Mouse (Mus musculus) liver, adult 2 months (tissue): ENCODE measurements around the gene Rxfp3. TPM values are rescaled to one million over a fixed set of nuclear protein-coding genes. Genes with fewer than 3 reads are reported as not detected.
A peak's percentile ranks its signal among the peaks of the same experiment; 100 is the strongest.

ENCODE experiments used
- DNase-seq: peaks from one replicate; pipeline ENCODE4 v3.0.0-alpha.2; 2011; ENCODE audit warnings: low read depth, low spot score; ENCODE audit errors: extremely low read depth
- H3K27ac ChIP-seq: fragments of 200-500 bp; replicated peaks from 2 replicates; pipeline ENCODE4 v1.5.1; 2012; ENCODE audit warnings: low read depth, mild to moderate bottlenecking, control low read depth, inconsistent platforms, low read length; ENCODE audit not compliant: insufficient read depth
- H3K27me3 ChIP-seq: fragments of 200-500 bp; 2 replicates; pipeline ENCODE4 v1.6.1; 2012; ENCODE audit warnings: mild to moderate bottlenecking, moderate library complexity, low read length, inconsistent platforms; ENCODE audit not compliant: control insufficient read depth, insufficient read depth
- H3K36me3 ChIP-seq: fragments of 200-500 bp; 2 replicates; pipeline ENCODE4 v1.6.1; 2012; ENCODE audit warnings: low read length, inconsistent platforms; ENCODE audit not compliant: control insufficient read depth, insufficient read depth
- H3K4me1 ChIP-seq: fragments of 200-500 bp; 2 replicates; pipeline ENCODE4 v1.6.1; 2011; ENCODE audit warnings: low read length; ENCODE audit not compliant: control insufficient read depth, insufficient read depth
- H3K4me3 ChIP-seq: fragments of 200-500 bp; 2 replicates; pipeline ENCODE4 v1.5.1; 2011; ENCODE audit warnings: low read depth, mild to moderate bottlenecking, control low read depth, low read length, moderate library complexity; ENCODE audit not compliant: insufficient read depth
- H3K79me2 ChIP-seq: fragments of 200-500 bp; 2 replicates; pipeline ENCODE4 v1.6.1; 2012; ENCODE audit warnings: inconsistent platforms, mild to moderate bottlenecking, low read length, moderate library complexity; ENCODE audit not compliant: control insufficient read depth, insufficient read depth
- H3K9ac ChIP-seq: fragments of 200-500 bp; 2 replicates; pipeline ENCODE4 v1.6.1; 2012; ENCODE audit warnings: low read depth, mild to moderate bottlenecking, control low read depth, inconsistent platforms, low read length
- CTCF ChIP-seq: fragments of 200-500 bp; IDR thresholded peaks from 2 replicates; pipeline ENCODE4 v1.5.1; 2011; ENCODE audit warnings: low read depth, low read length, control low read depth
- POLR2A ChIP-seq: fragments of 200-500 bp; IDR thresholded peaks from 2 replicates; pipeline ENCODE4 v1.6.1; 2011; ENCODE audit warnings: low read length, control low read depth; ENCODE audit not compliant: insufficient read depth; ENCODE audit errors: extremely low read depth
- WGBS: fragments of 180-500 bp; shearing (Covaris S2); methylation state at CpG from one replicate; pipeline ENCODE4 v1.1.7; 2018; 5-methylcytosine and 5-hydroxymethylcytosine counted together
- polyA plus RNA-seq: library from polyadenylated mRNA; depleted of rRNA; stranded (reverse); fragments of >200 nt; gene quantifications from 2 replicates; pipeline ENCODE4 v1.2.3, GENCODE M21; 2012; rRNA removed
- total RNA-seq: library from RNA; depleted of rRNA; stranded (reverse); fragments of >200 nt; gene quantifications from 2 replicates; pipeline ENCODE4 v1.2.3, GENCODE M21; 2014; rRNA removed

Rxfp3 gene
- total and polyA plus RNA-seq, 2 experiments = not detected

DNA sequence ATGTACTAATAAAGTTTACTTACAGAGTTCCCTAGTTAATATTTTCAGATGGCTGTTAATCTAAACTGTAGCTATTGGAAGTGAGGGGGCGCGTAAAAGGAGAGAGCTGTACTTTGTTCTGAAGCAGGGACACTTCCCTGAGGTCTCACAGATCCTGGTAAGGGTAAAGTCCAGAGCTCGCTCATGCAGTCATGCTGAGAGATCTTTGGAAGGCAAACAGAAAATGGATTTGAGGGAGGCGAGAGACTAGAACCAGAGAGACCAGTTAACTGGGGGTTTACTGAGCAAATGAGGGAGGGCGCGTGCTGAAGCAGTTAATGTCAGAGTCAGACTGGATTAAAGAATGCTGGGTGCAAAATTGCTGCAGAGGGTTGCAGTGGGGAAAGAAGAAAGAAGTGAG is 52.0 kb downstream of the Rxfp3 start:
- no peak for TF ChIP-seq POLR2A
- TF ChIP-seq CTCF = no peak
- DNase-seq = peak; percentile 91
- WGBS = 32% methylated on average over 6 of the region's 6 CpGs
- Histone ChIP-seq H3K27ac (peak overlapping the region; percentile 67), H3K79me2 (peaks cover 8% of the 10 kb centered on the region; the same call in 1 of the 2 replicates), H3K9ac (peak overlapping the region; percentile 56), H3K4me1 (peaks cover 28% of the 10 kb centered on the region), H3K27me3 (no peaks in the 10 kb centered on the region), H3K36me3 (peaks cover 41% of the 10 kb centered on the region), H3K4me3 (no peak overlapping the region; the same call in 1 of the 2 replicates)

Other genes with a start within 250 kb of the Rxfp3 start
- gene C1qtnf3, start 85.7 kb downstream of the Rxfp3 start, total RNA-seq = 0.13 TPM in 1 of 2 replicates, not detected in the other
- gene C1qtnf3, start 85.7 kb downstream of the Rxfp3 start, polyA plus RNA-seq = 0.05 TPM in 2 replicates
- gene Amacr, start 56.2 kb downstream of the Rxfp3 start, total RNA-seq = 103 and 119 TPM in 2 replicates
- gene Amacr, start 56.2 kb downstream of the Rxfp3 start, polyA plus RNA-seq = 66.4 and 73.2 TPM in 2 replicates
- under 0.01 TPM in 1 of 2 replicates, not detected in the other for gene Slc45a2, start 37.3 kb downstream of the Rxfp3 start, total RNA-seq
- 0.02 and 0.04 TPM in 2 replicates for gene Slc45a2, start 37.3 kb downstream of the Rxfp3 start, polyA plus RNA-seq
- 0.37 and 0.54 TPM in 2 replicates for gene Adamts12, start 26.8 kb upstream of the Rxfp3 start, total RNA-seq
- 0.07 and 0.09 TPM in 2 replicates for gene Adamts12, start 26.8 kb upstream of the Rxfp3 start, polyA plus RNA-seq